Mouse (Mus musculus) T-cell, adult 66 days (primary cell): Measurements from ENCODE around the gene Smarcb1. TPM values are rescaled to one million over a fixed set of nuclear protein-coding genes. Genes with fewer than 3 reads are reported as not detected.

ENCODE experiments used
- total RNA-seq, 2 experiments: library from RNA; stranded (reverse); gene quantifications; 3 replicates in 1 of 2; 4 replicates in 1 of 2; pipeline ENCODE4 v1.2.4; 2023

Smarcb1 gene
- 10 to 100 TPM; 52.9 to 53.8 TPM for total RNA-seq

DNA sequence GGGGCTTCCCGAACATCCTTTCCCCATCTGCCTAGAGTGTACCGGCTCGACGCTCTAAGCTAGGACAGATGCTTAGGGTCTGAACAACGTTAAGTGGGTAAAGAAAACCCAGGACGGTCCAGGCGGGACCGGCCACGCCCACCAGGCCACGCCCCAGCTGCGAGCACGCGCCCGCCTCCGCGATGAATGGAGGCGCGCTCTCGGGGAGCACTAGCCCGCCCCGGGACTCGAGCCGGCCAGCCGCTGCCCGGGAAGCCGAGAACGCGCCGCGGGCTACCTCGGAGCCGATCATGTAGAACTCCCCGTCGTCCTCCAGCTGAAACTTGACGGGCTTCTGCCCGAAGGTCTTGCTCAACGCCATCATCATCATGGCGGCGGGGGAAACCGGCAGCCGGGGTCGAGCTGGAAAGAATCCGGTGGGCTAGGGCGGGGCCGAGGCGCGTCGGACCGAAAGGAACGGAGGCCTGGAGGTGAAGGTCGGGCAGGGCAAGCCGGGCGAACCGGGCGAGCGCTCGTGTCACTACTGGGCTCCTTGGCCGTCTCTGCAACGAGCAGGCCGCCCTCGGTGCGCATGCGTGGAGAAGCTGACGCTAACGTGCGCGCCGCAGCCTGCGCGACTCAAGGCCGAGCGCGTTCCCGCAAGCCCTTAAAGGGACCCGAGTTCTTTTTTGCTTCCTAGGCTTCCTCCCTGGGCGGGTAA lies at the start of gene Smarcb1:
TSS of gene Smarcb1 (minus strand) at position 592 of the 700 bp plus-strand sequence.

DNA sequence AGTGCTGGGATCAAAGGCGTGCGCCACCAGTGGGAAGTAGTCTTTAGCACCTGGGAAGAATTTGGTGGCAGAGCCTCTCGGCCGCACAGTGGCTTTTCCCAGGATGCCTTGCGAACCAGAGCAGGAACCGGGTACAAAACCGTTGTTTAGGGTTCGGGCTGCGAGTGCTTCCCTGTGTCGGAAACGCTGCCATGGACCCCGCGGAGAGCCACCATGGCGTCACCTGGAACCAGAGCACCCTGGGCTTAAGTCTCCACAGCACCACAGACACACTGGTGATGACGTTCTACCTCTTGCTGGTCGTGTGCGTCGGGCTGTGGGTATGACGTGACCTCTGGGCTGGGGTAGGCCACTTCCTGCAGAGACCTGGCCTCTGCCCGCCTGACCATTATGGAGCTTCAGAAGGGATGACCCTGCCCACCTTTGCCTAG lies 33.0 kb upstream of the Smarcb1 start, which contains the start of gene Gm5134:
TSS of gene Gm5134 (plus strand) at position 134 of the 431 bp plus-strand sequence.

DNA sequence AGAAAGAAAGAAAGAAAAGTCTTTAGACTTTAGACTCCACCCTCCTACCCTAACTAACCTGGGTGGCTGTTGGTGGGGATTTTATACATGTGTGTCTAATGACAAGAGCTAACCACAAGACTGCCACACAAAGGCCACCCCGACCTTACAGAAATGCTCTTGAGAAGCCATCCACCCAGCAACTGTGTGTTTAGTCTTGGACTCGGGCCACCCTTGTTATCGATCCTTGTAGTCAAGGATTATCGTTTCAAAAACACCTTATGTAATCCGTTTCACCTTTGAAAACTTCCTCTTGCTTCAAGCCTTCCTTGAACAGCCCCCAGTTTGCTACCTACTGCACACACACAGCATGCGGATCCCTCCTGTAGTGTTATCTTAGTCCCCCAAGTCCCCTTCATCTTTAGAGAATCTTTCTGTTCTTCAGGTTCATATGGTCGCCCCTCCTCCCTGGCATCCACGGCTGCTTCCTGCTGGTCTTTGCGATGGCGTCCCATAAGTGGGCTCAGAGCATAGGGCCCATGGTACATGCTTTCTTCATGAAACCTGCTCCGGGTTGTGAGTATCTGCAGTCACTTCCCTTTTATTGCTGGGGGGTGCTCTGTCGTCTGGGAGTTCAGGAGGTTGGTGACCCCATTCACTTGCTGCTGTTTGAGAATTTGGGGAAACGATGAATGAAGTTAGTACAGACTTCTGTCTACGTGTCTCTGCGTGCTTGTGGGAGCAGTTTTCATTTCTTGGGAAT lies 21.5 kb upstream of the Smarcb1 start, which contains the start of gene Vpreb3:
TSS of gene Vpreb3 (plus strand) at position 322 of the 742 bp plus-strand sequence.

DNA sequence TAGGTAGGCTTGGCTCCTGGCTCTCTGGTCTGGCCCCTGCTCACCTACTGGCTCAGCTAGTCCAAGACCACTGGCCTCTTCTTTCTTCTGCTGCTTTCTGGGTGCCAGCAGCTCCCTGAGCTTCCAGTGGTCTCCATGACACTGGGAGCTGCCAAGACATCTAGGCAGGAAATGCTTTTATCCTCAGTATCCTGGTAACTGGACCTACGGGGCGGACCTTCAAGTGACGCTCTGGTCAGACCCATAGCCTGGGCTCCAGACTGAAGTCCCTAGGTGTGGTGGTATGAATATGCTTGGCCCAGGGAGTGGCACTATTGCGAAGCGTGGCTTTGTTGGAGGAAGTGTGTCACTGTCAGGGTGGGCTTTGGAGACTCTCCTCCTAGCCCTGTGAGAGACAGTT lies 19.1 kb upstream of the Smarcb1 start, which contains the start of gene Gm867:
TSS of gene Gm867 (minus strand) at position 153 of the 400 bp plus-strand sequence.

DNA sequence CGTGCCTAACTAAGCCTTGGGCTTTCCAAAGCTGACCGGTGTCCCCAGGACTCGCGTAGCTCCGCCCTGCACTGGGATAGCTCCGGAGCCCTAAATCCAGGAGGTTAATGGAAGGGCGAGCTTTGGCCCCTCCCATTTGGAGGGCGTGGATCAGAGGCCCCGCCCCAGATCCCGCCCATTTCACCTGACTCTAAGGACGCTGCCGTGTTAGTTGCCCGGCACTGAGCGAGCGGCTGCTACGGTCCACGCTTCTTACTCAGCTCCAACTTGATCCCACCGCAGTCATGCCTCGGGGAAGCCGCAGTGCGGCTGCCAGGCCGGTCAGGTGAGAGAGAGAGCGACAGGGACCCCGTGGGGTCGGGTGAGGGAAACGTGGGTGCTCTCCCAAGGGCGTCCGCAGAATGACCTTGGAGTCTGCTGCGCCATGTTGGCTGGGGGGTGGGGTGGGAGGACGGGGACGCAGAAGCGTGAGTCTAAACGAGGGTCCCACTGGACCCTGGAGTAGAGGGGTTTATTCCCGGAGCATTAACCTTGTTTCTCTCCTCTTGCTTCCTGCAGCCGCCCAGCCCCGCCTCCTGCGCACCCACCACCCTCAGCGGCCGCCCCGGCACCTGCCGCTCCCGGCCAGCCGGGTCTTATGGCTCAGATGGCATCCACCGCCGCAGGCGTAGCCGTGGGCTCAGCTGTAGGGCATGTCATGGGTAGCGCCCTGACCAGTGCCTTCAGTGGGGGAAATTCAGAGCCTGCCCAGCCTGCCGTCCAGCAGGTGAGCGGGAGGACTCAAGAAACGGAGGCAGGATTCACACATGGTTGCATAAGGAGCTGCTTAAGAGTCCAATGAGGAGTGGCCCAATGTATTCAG lies 14.5 kb upstream of the Smarcb1 start, which contains the start of gene Mmp11:
TSS of gene Mmp11 (minus strand) at position 817 of the 862 bp plus-strand sequence.

DNA sequence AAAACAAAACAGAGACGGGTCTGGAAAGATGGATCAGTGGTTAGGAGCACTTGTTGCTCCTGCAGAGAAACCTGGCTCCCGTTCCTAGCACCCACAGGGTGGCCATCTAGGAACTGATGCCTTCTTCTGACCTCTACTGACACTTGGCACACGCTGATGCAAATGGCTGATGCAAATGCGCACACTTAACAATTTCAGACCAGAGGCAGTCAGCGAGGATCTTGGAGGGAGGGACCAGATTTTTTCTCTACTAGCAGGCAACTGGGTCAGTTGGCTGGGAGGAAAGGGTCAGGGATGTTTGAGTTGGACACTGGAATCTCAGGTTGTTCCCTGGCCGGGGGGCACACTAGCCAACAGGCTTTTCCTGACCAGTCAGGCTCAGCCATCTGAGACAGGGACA lies 11.5 kb upstream of the Smarcb1 start, which contains the start of gene Chchd10:
TSS of gene Chchd10 (plus strand) at position 240 of the 400 bp plus-strand sequence.

DNA sequence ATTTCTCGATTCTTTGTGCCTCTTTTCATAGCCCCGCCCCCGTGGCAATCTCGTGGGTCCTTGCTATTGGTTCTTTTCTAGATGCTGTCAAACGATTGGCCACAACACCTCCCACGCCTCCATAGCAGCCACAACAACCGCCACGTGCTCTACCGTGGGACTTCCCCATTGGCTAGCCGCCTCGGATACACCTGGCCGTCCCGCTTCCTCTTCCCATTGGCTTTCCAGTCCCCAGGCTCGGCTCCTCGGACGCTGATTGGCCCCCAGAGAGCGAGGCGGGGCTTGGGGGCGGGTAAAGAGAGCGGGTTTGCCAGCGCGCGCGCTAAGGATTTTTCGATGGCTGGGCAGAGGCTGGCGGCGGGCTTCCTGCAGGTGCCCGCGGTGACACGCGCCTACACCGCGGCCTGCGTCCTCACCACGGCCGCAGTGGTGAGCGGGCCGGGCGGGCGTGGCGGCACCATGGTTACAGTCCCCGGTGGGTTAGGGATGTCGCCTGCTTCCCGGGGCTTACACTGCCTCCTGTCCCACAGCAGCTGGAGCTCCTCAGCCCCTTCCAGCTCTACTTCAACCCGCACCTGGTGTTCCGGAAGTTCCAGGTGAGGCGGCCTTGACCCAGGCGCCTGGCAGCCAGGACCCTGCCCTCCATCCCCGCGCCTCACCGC lies 28.2 kb downstream of the Smarcb1 start, which contains the start of gene Derl3:
TSS of gene Derl3 (plus strand) at position 325 of the 662 bp plus-strand sequence.

DNA sequence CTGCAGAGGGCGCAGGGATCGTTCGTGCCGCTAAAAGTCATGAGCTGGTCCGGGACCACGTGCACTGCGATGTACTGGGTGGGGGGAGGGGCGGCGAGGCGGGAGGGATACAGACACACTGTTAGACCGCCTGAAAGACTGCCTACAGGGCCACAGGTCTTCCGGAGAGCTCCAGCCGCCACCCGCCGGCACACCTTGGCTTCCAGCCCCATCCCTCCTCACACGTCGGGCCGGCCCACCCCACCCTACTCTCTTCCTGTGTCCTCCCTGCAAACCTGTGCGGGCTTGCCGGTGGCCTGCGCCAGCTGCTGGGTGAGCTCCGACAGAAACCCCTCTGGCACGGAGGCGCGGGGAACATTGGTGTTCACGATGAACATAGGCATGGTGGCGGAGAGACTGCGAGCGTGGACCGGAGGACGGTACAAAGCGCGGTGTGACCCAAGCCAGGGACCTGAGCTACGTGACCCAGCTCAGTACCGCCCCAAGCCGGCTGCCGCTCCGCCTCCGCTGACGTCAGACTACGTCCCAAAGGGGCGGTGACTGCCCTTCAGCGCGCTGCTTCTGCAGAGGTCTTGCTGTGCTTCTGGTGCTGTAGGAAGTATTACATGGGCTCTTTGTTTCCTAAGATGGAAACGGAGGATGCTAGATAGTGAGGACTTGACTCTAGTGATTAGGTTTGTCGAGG lies 61.5 kb downstream of the Smarcb1 start, which contains the start of gene Mif:
TSS of gene Mif (minus strand) at position 455 of the 685 bp plus-strand sequence.

Other genes starting within 250 kb of the Smarcb1 start
- 100 to 1,000 TPM; 103 to 130 TPM for gene Cabin1, start 157.3 kb downstream of the Smarcb1 start, total RNA-seq
- 10 to 100 TPM; 24.3 to 27.3 TPM for gene Ddt, start 148.2 kb downstream of the Smarcb1 start, total RNA-seq
- not detected for gene Gm20441, start 140.7 kb downstream of the Smarcb1 start, total RNA-seq
- gene Gstt3, start 140.2 kb downstream of the Smarcb1 start, total RNA-seq = 1 to 10 TPM; 3.7 to 5.7 TPM
- not detected for gene Gstt1, start 123.0 kb downstream of the Smarcb1 start, total RNA-seq
- not detected for gene Gstt4, start 99.1 kb downstream of the Smarcb1 start, total RNA-seq
- gene Gstt2, start 84.2 kb downstream of the Smarcb1 start, total RNA-seq = 10 to 100 TPM; 29.0 to 38.9 TPM
- gene Mif, start 61.4 kb downstream of the Smarcb1 start, total RNA-seq = 100 to 1,000 TPM; 257 to 271 TPM
- 1 to 10 TPM in 1 of 2 experiments, under 1 TPM in 1; 0.93 to 2.0 TPM for gene Derl3, start 28.2 kb downstream of the Smarcb1 start, total RNA-seq
- gene Chchd10, start 11.5 kb upstream of the Smarcb1 start, total RNA-seq = 10 to 100 TPM; 21.4 to 24.4 TPM
- 1 to 10 TPM in 1 of 2 experiments, under 1 TPM in 1; 0.99 to 3.3 TPM for gene Mmp11, start 14.9 kb upstream of the Smarcb1 start, total RNA-seq
- gene Gm867, start 19.1 kb upstream of the Smarcb1 start, total RNA-seq = not detected
- gene Vpreb3, start 21.4 kb upstream of the Smarcb1 start, total RNA-seq = not detected
- gene Gm5134, start 32.9 kb upstream of the Smarcb1 start, total RNA-seq = under 1 TPM; 0.82 to 0.92 TPM
- gene Zfp280b, start 111.0 kb upstream of the Smarcb1 start, total RNA-seq = 10 to 100 TPM; 24.5 to 29.7 TPM
- not detected for gene Slc5a4b, start 189.3 kb upstream of the Smarcb1 start, total RNA-seq
- gene Slc5a4a, start 225.8 kb upstream of the Smarcb1 start, total RNA-seq = not detected